Mouse (Mus musculus): ENCODE data around the gene Nin. TPM values are rescaled to one million over a fixed set of nuclear protein-coding genes. Genes with fewer than 3 reads are reported as not detected.

The Nin gene
- polyA plus RNA-seq, 1 experiment from 2014 or later: 3.6 TPM

- ATAC-seq (ENCODE audit: low FRiP score, low TSS enrichment): no peak
- 90% methylated on average over 7 of the region's 7 CpGs for WGBS
These were observed 15.6 kb downstream of the Nin start for GRCm38 (mm10) chr12:70097901-70098300.

GRCm38 (mm10) chr12:70097316-70097715 is 16.2 kb downstream of the Nin start:
- no peak overlapping the region for H3K9ac ChIP-seq (ENCODE audit: low read length)
- 77% methylated on average over 3 of the region's 3 CpGs for WGBS
- no peak for DNase-seq (ENCODE audit: low spot score)
- no peaks in the 10 kb centered on the region for H3K9me3 ChIP-seq (ENCODE audit: control insufficient read depth, low read length)
- no peak for ATAC-seq (ENCODE audit: low FRiP score, low TSS enrichment)
- H3K36me3 ChIP-seq (ENCODE audit: control insufficient read depth, insufficient read depth, low read length): peaks cover 3% of the 10 kb centered on the region; the same call in 1 of the 2 replicates
- H3K4me1 ChIP-seq (replicated peaks; ENCODE audit: control insufficient read depth, insufficient read depth): no peaks in the 10 kb centered on the region
- H3K4me3 ChIP-seq (ENCODE audit: low read depth, low read length): no peak overlapping the region
- H3K27me3 ChIP-seq (ENCODE audit: control insufficient read depth, insufficient read depth, low read length): no peaks in the 10 kb centered on the region
- no peak overlapping the region for H3K4me2 ChIP-seq (replicated peaks; ENCODE audit: low read depth)
- no peak overlapping the region for H3K27ac ChIP-seq (replicated peaks)
- TF ChIP-seq CTCF (IDR thresholded peaks at IDR 0.05; ENCODE audit: low read depth): no peak
- no peak for TF ChIP-seq EP300 (optimal IDR thresholded peaks at IDR 0.05)

More at GRCm38 (mm10) chr12:70097901-70098300, 15.6 kb downstream of the Nin start:
- H3K9me3 ChIP-seq (ENCODE audit: control insufficient read depth, low read length): no peaks in the 10 kb centered on the region
- H3K9ac ChIP-seq (ENCODE audit: low read length): no peak overlapping the region
- TF ChIP-seq CTCF (IDR thresholded peaks at IDR 0.05; ENCODE audit: low read depth) (no peak), EP300 (optimal IDR thresholded peaks at IDR 0.05) (no peak)
- H3K27me3 ChIP-seq (ENCODE audit: control insufficient read depth, insufficient read depth, low read length): no peaks in the 10 kb centered on the region
- H3K4me2 ChIP-seq (replicated peaks; ENCODE audit: low read depth): no peak overlapping the region
- H3K36me3 ChIP-seq (ENCODE audit: control insufficient read depth, insufficient read depth, low read length): peaks cover 3% of the 10 kb centered on the region; the same call in 1 of the 2 replicates
- H3K4me1 ChIP-seq (replicated peaks; ENCODE audit: control insufficient read depth, insufficient read depth): no peaks in the 10 kb centered on the region
- DNase-seq (ENCODE audit: low spot score): no peak
- no peak overlapping the region for H3K27ac ChIP-seq (replicated peaks)
- H3K4me3 ChIP-seq (ENCODE audit: low read depth, low read length): no peak overlapping the region

- WGBS: 64% methylated on average over 6 of the region's 6 CpGs
- no peak overlapping the region for H3K4me2 ChIP-seq (replicated peaks; ENCODE audit: low read depth)
- no peak for TF ChIP-seq CTCF (IDR thresholded peaks at IDR 0.05; ENCODE audit: low read depth)
- TF ChIP-seq EP300 (optimal IDR thresholded peaks at IDR 0.05): no peak
- ATAC-seq (ENCODE audit: low FRiP score, low TSS enrichment) (no peak), DNase-seq (ENCODE audit: low spot score) (no peak)
- H3K36me3 ChIP-seq (ENCODE audit: control insufficient read depth, insufficient read depth, low read length): no peaks in the 10 kb centered on the region; the same call in 1 of the 2 replicates
- no peaks in the 10 kb centered on the region for H3K9me3 ChIP-seq (ENCODE audit: control insufficient read depth, low read length)
- no peaks in the 10 kb centered on the region for H3K27me3 ChIP-seq (ENCODE audit: control insufficient read depth, insufficient read depth, low read length)
- no peak overlapping the region for H3K27ac ChIP-seq (replicated peaks)
- no peak overlapping the region for H3K9ac ChIP-seq (ENCODE audit: low read length)
- H3K4me3 ChIP-seq (ENCODE audit: low read depth, low read length): no peak overlapping the region
- H3K4me1 ChIP-seq (replicated peaks; ENCODE audit: control insufficient read depth, insufficient read depth): no peaks in the 10 kb centered on the region
These were observed 20.1 kb downstream of the Nin start for GRCm38 (mm10) chr12:70093266-70093893.

GRCm38 (mm10) chr12:70088297-70088696 is 25.2 kb downstream of the Nin start:
- no peak for ATAC-seq (ENCODE audit: low FRiP score, low TSS enrichment)
- Histone ChIP-seq H3K9ac (ENCODE audit: low read length) (no peak overlapping the region), H3K4me3 (ENCODE audit: low read depth, low read length) (no peak overlapping the region), H3K9me3 (ENCODE audit: control insufficient read depth, low read length) (no peaks in the 10 kb centered on the region), H3K4me2 (replicated peaks; ENCODE audit: low read depth) (no peak overlapping the region), H3K27ac (replicated peaks) (no peak overlapping the region), H3K36me3 (ENCODE audit: control insufficient read depth, insufficient read depth, low read length) (no peaks in the 10 kb centered on the region), H3K27me3 (ENCODE audit: control insufficient read depth, insufficient read depth, low read length) (no peaks in the 10 kb centered on the region), H3K4me1 (replicated peaks; ENCODE audit: control insufficient read depth, insufficient read depth) (no peaks in the 10 kb centered on the region)
- TF ChIP-seq EP300 (optimal IDR thresholded peaks at IDR 0.05) (no peak), CTCF (IDR thresholded peaks at IDR 0.05; ENCODE audit: low read depth) (no peak)
- 80% methylated on average over 4 of the region's 4 CpGs for WGBS
- no peak for DNase-seq (ENCODE audit: low spot score)

- no peak overlapping the region for H3K4me3 ChIP-seq (ENCODE audit: low read depth, low read length)
- no peaks in the 10 kb centered on the region for H3K36me3 ChIP-seq (ENCODE audit: control insufficient read depth, insufficient read depth, low read length)
- H3K9ac ChIP-seq (ENCODE audit: low read length): no peak overlapping the region
- H3K27ac ChIP-seq (replicated peaks): no peak overlapping the region
- DNase-seq (ENCODE audit: low spot score) (no peak), ATAC-seq (ENCODE audit: low FRiP score, low TSS enrichment) (no peak)
- no peak for TF ChIP-seq EP300 (optimal IDR thresholded peaks at IDR 0.05)
- TF ChIP-seq CTCF (IDR thresholded peaks at IDR 0.05; ENCODE audit: low read depth): no peak
- no peak overlapping the region for H3K4me2 ChIP-seq (replicated peaks; ENCODE audit: low read depth)
- WGBS: 76% methylated on average over 3 of the region's 3 CpGs
- H3K27me3 ChIP-seq (ENCODE audit: control insufficient read depth, insufficient read depth, low read length): no peaks in the 10 kb centered on the region
- no peaks in the 10 kb centered on the region for H3K9me3 ChIP-seq (ENCODE audit: control insufficient read depth, low read length)
- H3K4me1 ChIP-seq (replicated peaks; ENCODE audit: control insufficient read depth, insufficient read depth): no peaks in the 10 kb centered on the region
These were observed 28.2 kb downstream of the Nin start for GRCm38 (mm10) chr12:70085351-70085750.

- no peak overlapping the region for H3K27ac ChIP-seq (replicated peaks)
- ATAC-seq (ENCODE audit: low FRiP score, low TSS enrichment) (no peak), DNase-seq (ENCODE audit: low spot score) (no peak)
- H3K4me1 ChIP-seq (replicated peaks; ENCODE audit: control insufficient read depth, insufficient read depth): no peaks in the 10 kb centered on the region
- WGBS: 94% methylated on average over 5 of the region's 5 CpGs
- H3K9ac ChIP-seq (ENCODE audit: low read length): no peak overlapping the region
- no peaks in the 10 kb centered on the region for H3K9me3 ChIP-seq (ENCODE audit: control insufficient read depth, low read length)
- H3K4me2 ChIP-seq (replicated peaks; ENCODE audit: low read depth): no peak overlapping the region
- H3K27me3 ChIP-seq (ENCODE audit: control insufficient read depth, insufficient read depth, low read length): no peaks in the 10 kb centered on the region
- TF ChIP-seq CTCF (IDR thresholded peaks at IDR 0.05; ENCODE audit: low read depth): no peak
- no peak for TF ChIP-seq EP300 (optimal IDR thresholded peaks at IDR 0.05)
- H3K36me3 ChIP-seq (ENCODE audit: control insufficient read depth, insufficient read depth, low read length): no peaks in the 10 kb centered on the region
- H3K4me3 ChIP-seq (ENCODE audit: low read depth, low read length): no peak overlapping the region
These were observed 29.3 kb downstream of the Nin start for GRCm38 (mm10) chr12:70084198-70084597.
